Mouse (Mus musculus): ENCODE measurements at regions not wholly inside any gene's neighbourhood (a gene's known extent, or its start where the extent isn't known, plus 50 kb on each side); places are given as distances from the start of the nearest gene placed in this dataset.

DNA sequence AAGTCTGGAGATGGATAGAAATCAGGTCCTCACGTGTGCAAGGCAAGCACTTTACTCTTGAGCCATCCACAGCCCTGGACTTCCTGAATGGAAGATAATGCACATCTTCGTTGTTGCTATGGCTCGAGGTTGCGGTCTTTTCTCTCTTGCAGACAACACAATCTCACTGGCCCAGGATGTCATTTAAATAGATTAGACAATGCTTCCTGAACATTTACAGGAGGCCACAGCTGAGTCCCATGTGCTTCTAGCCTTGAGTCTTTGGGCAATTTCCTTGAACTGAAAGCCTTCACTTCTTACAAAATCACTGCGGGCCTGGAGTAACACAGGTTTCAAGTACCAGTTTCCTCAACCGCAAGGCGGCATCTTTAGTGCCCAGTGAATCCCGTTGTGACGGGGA lies 71.8 kb upstream of the Myom1 start:
- DNase-seq (ENCODE audit: extremely low read depth): no peak
- Histone ChIP-seq H3K79me2 (replicated peaks; ENCODE audit: control insufficient read depth, extremely low read depth, insufficient read depth, poor library complexity, severe bottlenecking) (no peaks in the 10 kb centered on the region), H3K9ac (ENCODE audit: insufficient read depth, low read depth) (no peak overlapping the region), H3K4me1 (ENCODE audit: control insufficient read depth in 1 of 2, insufficient read depth in 2 of 2) (peaks cover 0 to 5% of the 10 kb centered on the region in 2 experiments; a peak in 1 of 4 replicates), H3K27ac (ENCODE audit: insufficient read depth, low read depth) (no peak overlapping the region), H3K4me3 (replicated peaks in 1 of 3; ENCODE audit: low read depth in 2 of 3, low read length in 2 of 3, poor library complexity in 1 of 3) (no peak overlapping the region), H3K9me3 (replicated peaks; ENCODE audit: low read length) (no peaks in the 10 kb centered on the region), H3K4me2 (ENCODE audit: insufficient read depth, low read depth, poor library complexity, severe bottlenecking) (no peak overlapping the region), H3K27me3 (replicated peaks) (no peaks in the 10 kb centered on the region), H3K36me3 (replicated peaks in 1 of 2; ENCODE audit: control insufficient read depth in 1 of 2, insufficient read depth in 1 of 2, low read length in 1 of 2) (no peaks in the 10 kb centered on the region)
- in situ Hi-C loops (cut with MboI; ENCODE audit: low pct_ligation_motif_present, low pct_unique_long_range_greater_than_20kb, low sequenced_read_pairs) (no loop called here), dilution Hi-C loops (cut with MboI; ENCODE audit: extremely low pct_ligation_motif_present, extremely low pct_unique_long_range_greater_than_20kb, low sequenced_read_pairs) (no loop called here)
- TF ChIP-seq IRF4 (IDR thresholded peaks at IDR 0.05; ENCODE audit: low read depth, low read length) (no peak), JUN (IDR thresholded peaks at IDR 0.05; ENCODE audit: insufficient read depth, low read depth, low read length) (no peak)

DNA sequence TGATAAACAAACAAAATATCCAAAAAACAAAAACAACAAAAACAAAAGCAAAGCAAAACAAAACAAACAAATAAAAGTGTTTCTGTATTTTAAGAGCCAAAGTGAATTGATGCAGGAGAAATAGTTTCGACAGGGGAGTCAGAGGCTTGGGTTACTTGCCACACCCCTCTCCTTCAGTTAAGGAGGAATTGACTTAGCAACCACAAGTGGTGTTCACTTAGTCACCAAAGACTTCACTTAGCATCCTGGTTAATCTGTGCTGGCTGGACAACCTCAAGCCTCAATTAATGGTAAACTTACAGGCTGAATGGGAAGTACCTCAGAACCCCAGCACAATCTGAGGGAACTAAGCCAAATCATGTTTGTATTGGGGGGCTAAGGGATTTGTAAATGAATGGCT lies 72.9 kb upstream of the Myom1 start:
- dilution Hi-C loops (cut with MboI; ENCODE audit: extremely low pct_ligation_motif_present, extremely low pct_unique_long_range_greater_than_20kb, low sequenced_read_pairs) (no loop called here), in situ Hi-C loops (cut with MboI; ENCODE audit: low pct_ligation_motif_present, low pct_unique_long_range_greater_than_20kb, low sequenced_read_pairs) (no loop called here)
- Histone ChIP-seq H3K36me3 (replicated peaks in 1 of 2; ENCODE audit: control insufficient read depth in 1 of 2, insufficient read depth in 1 of 2, low read length in 1 of 2) (no peaks in the 10 kb centered on the region), H3K79me2 (replicated peaks; ENCODE audit: control insufficient read depth, extremely low read depth, insufficient read depth, poor library complexity, severe bottlenecking) (peaks cover under 1% of the 10 kb centered on the region; the same call in 1 of the 2 replicates), H3K4me3 (replicated peaks in 1 of 3; ENCODE audit: low read depth in 2 of 3, low read length in 2 of 3, poor library complexity in 1 of 3) (no peak overlapping the region), H3K9me3 (replicated peaks; ENCODE audit: low read length) (no peaks in the 10 kb centered on the region), H3K4me1 (ENCODE audit: control insufficient read depth in 1 of 2, insufficient read depth in 2 of 2) (peaks cover 0 to 5% of the 10 kb centered on the region in 2 experiments; a peak in 2 of 4 replicates), H3K4me2 (ENCODE audit: insufficient read depth, low read depth, poor library complexity, severe bottlenecking) (no peak overlapping the region), H3K9ac (ENCODE audit: insufficient read depth, low read depth) (no peak overlapping the region), H3K27me3 (replicated peaks) (no peaks in the 10 kb centered on the region), H3K27ac (ENCODE audit: insufficient read depth, low read depth) (no peak overlapping the region)
- no peak for TF ChIP-seq KAT2A (IDR thresholded peaks at IDR 0.05; ENCODE audit: insufficient replicate concordance, low read length)
- TF ChIP-seq SIN3A (IDR thresholded peaks at IDR 0.05; ENCODE audit: low read length): no peak
- no peak for TF ChIP-seq HCFC1 (IDR thresholded peaks at IDR 0.05; ENCODE audit: low read depth, low read length)
- no peak for TF ChIP-seq GABPA (IDR thresholded peaks at IDR 0.05; ENCODE audit: insufficient replicate concordance, low read depth, low read length)
- no peak for TF ChIP-seq CTCF (conservative IDR thresholded peaks at IDR 0.05 in 1 of 2, IDR thresholded peaks at IDR 0.05 in 1 of 2; ENCODE audit: low read depth in 2 of 2, low read length in 2 of 2)
- no peak for TF ChIP-seq MAFK (IDR thresholded peaks at IDR 0.05; ENCODE audit: insufficient replicate concordance, low read length)
- no peak for DNase-seq (ENCODE audit: extremely low read depth)

DNA sequence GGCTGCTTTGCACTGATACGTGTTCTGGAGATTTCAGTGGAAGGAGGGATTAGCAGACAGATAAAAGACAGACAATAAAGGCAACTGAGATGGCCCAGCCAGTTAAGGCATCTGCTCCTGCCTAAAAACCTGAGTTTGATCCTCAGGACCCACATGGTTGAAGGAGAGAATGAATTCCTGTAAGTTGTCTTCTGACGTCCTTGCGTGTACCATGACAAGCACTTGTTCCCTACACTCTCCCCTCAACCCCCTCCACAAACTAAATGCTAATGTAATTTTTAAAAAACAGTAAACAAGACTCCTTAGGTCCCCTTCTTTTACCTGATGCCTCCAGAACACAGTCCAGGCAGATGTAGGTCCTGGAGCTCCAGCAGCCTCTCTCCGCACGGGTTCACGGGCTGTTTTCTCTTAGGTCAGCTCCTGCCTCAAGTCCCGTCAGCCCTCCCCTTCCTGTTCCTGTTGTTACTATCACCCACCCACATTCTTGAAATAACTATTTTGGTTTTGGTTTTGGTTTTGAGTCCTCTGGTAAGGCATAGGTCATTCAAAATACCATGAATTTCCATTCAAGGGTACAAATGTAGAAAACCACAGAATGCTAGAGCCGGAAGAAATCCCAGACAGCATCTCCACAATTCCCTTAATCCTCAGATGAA lies 71.3 kb upstream of the Tgif1 start:
- Histone ChIP-seq H3K9me3 (replicated peaks; ENCODE audit: low read length) (no peaks in the 10 kb centered on the region), H3K9ac (ENCODE audit: insufficient read depth, low read depth) (peak overlapping the region; percentile 70), H3K27me3 (replicated peaks) (no peaks in the 10 kb centered on the region), H3K36me3 (replicated peaks in 1 of 2; ENCODE audit: control insufficient read depth in 1 of 2, insufficient read depth in 1 of 2, low read length in 1 of 2) (peaks cover 29 to 37% of the 10 kb centered on the region in 2 experiments), H3K27ac (ENCODE audit: insufficient read depth, low read depth) (peak overlapping the region; percentile 51; the same call in 1 of the 2 replicates), H3K4me2 (ENCODE audit: insufficient read depth, low read depth, poor library complexity, severe bottlenecking) (peak overlapping the region; percentile 33), H3K4me1 (ENCODE audit: control insufficient read depth in 1 of 2, insufficient read depth in 2 of 2) (peaks cover 8 to 29% of the 10 kb centered on the region in 2 experiments), H3K79me2 (replicated peaks; ENCODE audit: control insufficient read depth, extremely low read depth, insufficient read depth, poor library complexity, severe bottlenecking) (peaks cover 32% of the 10 kb centered on the region), H3K4me3 (replicated peaks in 1 of 3; ENCODE audit: low read depth in 2 of 3, low read length in 2 of 3, poor library complexity in 1 of 3) (peak overlapping the region; percentile 61 to 73 (median 66))
- DNase-seq (ENCODE audit: extremely low read depth): peak; percentile 92
- in situ Hi-C loops (cut with MboI; ENCODE audit: low pct_ligation_motif_present, low pct_unique_long_range_greater_than_20kb, low sequenced_read_pairs) (no loop called here), dilution Hi-C loops (cut with MboI; ENCODE audit: extremely low pct_ligation_motif_present, extremely low pct_unique_long_range_greater_than_20kb, low sequenced_read_pairs) (no loop called here)
- TF ChIP-seq HCFC1 (IDR thresholded peaks at IDR 0.05; ENCODE audit: low read depth, low read length): peak; percentile 77
- peak; percentile 94 for TF ChIP-seq ETS1 (conservative IDR thresholded peaks at IDR 0.05; ENCODE audit: low read depth, low read length)
- peak; percentile 84 for TF ChIP-seq RCOR1 (conservative IDR thresholded peaks at IDR 0.05; ENCODE audit: low read depth, low read length)
- TF ChIP-seq NRF1 (IDR thresholded peaks at IDR 0.05; ENCODE audit: low read depth, low read length): 0 out of 2 replicates have a peak, but pooled peaks have one; percentile 12
- TF ChIP-seq MXI1 (IDR thresholded peaks at IDR 0.05; ENCODE audit: low read depth, low read length): peak; percentile 82
- no peak for TF ChIP-seq USF2 (conservative IDR thresholded peaks at IDR 0.05; ENCODE audit: low read depth, low read length)
- TF ChIP-seq MAX (IDR thresholded peaks at IDR 0.05; ENCODE audit: low read length): peak; percentile 69; the same call in 1 of the 2 replicates
- TF ChIP-seq USF1 (IDR thresholded peaks at IDR 0.05; ENCODE audit: low read depth, low read length): no peak
- TF ChIP-seq TCF12 (IDR thresholded peaks at IDR 0.05; ENCODE audit: low read depth, low read length): peak; percentile 77; the same call in 1 of the 2 replicates
- TF ChIP-seq IRF4 (IDR thresholded peaks at IDR 0.05; ENCODE audit: low read depth, low read length): peak; percentile 91
- TF ChIP-seq JUND (conservative IDR thresholded peaks at IDR 0.05; ENCODE audit: low read depth, low read length): peak; percentile 82
- no peak for TF ChIP-seq ZC3H11A (IDR thresholded peaks at IDR 0.05; ENCODE audit: low read depth, low read length)
- TF ChIP-seq CHD2 (IDR thresholded peaks at IDR 0.05; ENCODE audit: low read length): peak; percentile 60; the same call in 1 of the 2 replicates
- no peak for TF ChIP-seq SMC3 (IDR thresholded peaks at IDR 0.05; ENCODE audit: low read depth, low read length)
- peak; percentile 77 for TF ChIP-seq JUN (IDR thresholded peaks at IDR 0.05; ENCODE audit: insufficient read depth, low read depth, low read length)
- peak; percentile 78; the same call in 1 of the 2 replicates for TF ChIP-seq TBP (conservative IDR thresholded peaks at IDR 0.05; ENCODE audit: low read depth, low read length)
- TF ChIP-seq MEF2A (IDR thresholded peaks at IDR 0.05; ENCODE audit: borderline replicate concordance, low read depth, low read length): peak; percentile 91
- TF ChIP-seq POLR2A (IDR thresholded peaks at IDR 0.05; ENCODE audit: low read depth, low read length): peak; percentile 91
- TF ChIP-seq PAX5 (IDR thresholded peaks at IDR 0.05; ENCODE audit: low read length): no peak
- TF ChIP-seq MYC (IDR thresholded peaks at IDR 0.05; ENCODE audit: low read depth, low read length): peak; percentile 19; the same call in 1 of the 2 replicates
